Mouse (Mus musculus) adipocyte (in vitro differentiated cells): Measurements from ENCODE around the gene Gm3194.
"Not testable (repeated sequence)": the region's sequence is repeated elsewhere in the genome, so short reads cannot be mapped to it uniquely, and the experiment has no call there.

Source experiments
- DNase-seq: peaks from one replicate; pipeline ENCODE4 v3.0.0-alpha.2; 2016; ENCODE audit warnings: low spot score

Gm3194 gene

GRCm38 (mm10) chr14:5455367-5455766, at the start of gene Gm3194:
Gene Gm3194 (minus strand): TSS chr14:5455467.
- DNase-seq, result not testable (repeated sequence)

- DNase-seq, result not testable (repeated sequence)
These were observed 46.1 kb upstream of the Gm3194 start, which contains the start of gene Gm3488 for GRCm38 (mm10) chr14:5501374-5501773. Gene Gm3488 (plus strand): TSS chr14:5501674.

- not testable (repeated sequence) for DNase-seq
These were observed 28.6 kb upstream of the Gm3194 start, which contains the start of gene Gm3187 for GRCm38 (mm10) chr14:5483907-5484306. Gene Gm3187 (plus strand): TSS chr14:5484207.

- DNase-seq, result not testable (repeated sequence)
These were observed 22.5 kb upstream of the Gm3194 start, which contains the start of gene Gm8246 for GRCm38 (mm10) chr14:5477730-5478129. Gene Gm8246 (minus strand): TSS chr14:5477830.

- not testable (repeated sequence) for DNase-seq
These were observed 5.2 kb upstream of the Gm3194 start for GRCm38 (mm10) chr14:5460469-5460868.

- not testable (repeated sequence) for DNase-seq
These were observed 66.3 kb downstream of the Gm3194 start, which contains the start of gene Gm3500 for GRCm38 (mm10) chr14:5388949-5389348. Gene Gm3500 (minus strand): TSS chr14:5389049.
